Mouse (Mus musculus) hindbrain, embryonic 12.5 days (tissue): ENCODE data around the gene Kcnab1. TPM values are rescaled to one million over a fixed set of nuclear protein-coding genes. Genes with fewer than 3 reads are reported as not detected.

Experiments
- ATAC-seq: fragments of 200-750 bp; cut with Nextera tagmentation; 2 replicates; pipeline ENCODE4 v1.8.0; 2017; ENCODE audit warnings: moderate TSS enrichment; ENCODE audit not compliant: low FRiP score
- H3K27ac ChIP-seq: fragments of 300-500 bp; sonication (generic); 2 replicates; pipeline ENCODE4 v1.5.1; 2016; ENCODE audit warnings: mild to moderate bottlenecking
- H3K27me3 ChIP-seq: fragments of 300-500 bp; sonication (generic); 2 replicates; pipeline ENCODE4 v1.6.1; 2016; ENCODE audit warnings: mild to moderate bottlenecking
- H3K36me3 ChIP-seq: fragments of 300-500 bp; sonication (generic); 2 replicates; pipeline ENCODE4 v1.6.1; 2016; ENCODE audit warnings: mild to moderate bottlenecking
- H3K4me1 ChIP-seq: fragments of 300-500 bp; sonication (generic); 2 replicates; pipeline ENCODE4 v1.6.1; 2016
- H3K4me2 ChIP-seq: fragments of 300-500 bp; sonication (generic); replicated peaks from 2 replicates; pipeline ENCODE4 v1.6.1; 2016; ENCODE audit warnings: mild to moderate bottlenecking
- H3K4me3 ChIP-seq: fragments of 300-500 bp; sonication (generic); 2 replicates; pipeline ENCODE4 v1.5.1; 2016; ENCODE audit warnings: mild to moderate bottlenecking
- H3K9ac ChIP-seq: fragments of 300-500 bp; sonication (generic); 2 replicates; pipeline ENCODE4 v1.6.1; 2016; ENCODE audit warnings: mild to moderate bottlenecking, moderate library complexity
- H3K9me3 ChIP-seq: fragments of 300-500 bp; sonication (generic); replicated peaks from 2 replicates; pipeline ENCODE4 v1.6.1; 2016; ENCODE audit warnings: mild to moderate bottlenecking
- WGBS: fragments of 180-500 bp; shearing (Covaris S2); methylation state at CpG from one replicate; pipeline ENCODE4 v1.1.7; 2016; 5-methylcytosine and 5-hydroxymethylcytosine counted together
- polyA plus RNA-seq: library from polyadenylated mRNA; unstranded; fragments of >200 nt; fragmentation: Nextera tagmentation; extraction: Ambion mirVana; gene quantifications from 2 replicates; pipeline ENCODE4 v1.2.1, GENCODE M21; 2016

Kcnab1 gene
- polyA plus RNA-seq, 1 experiment from 2014 or later = 6.3 TPM

- H3K4me1 ChIP-seq = no peaks in the 10 kb centered on the region
- 72% methylated on average over 3 of the region's 3 CpGs for WGBS
These were observed 216.1 kb downstream of the Kcnab1 start for GRCm38 (mm10) chr3:65325254-65325653.

GRCm38 (mm10) chr3:65328814-65329213, 219.6 kb downstream of the Kcnab1 start:
- no peak overlapping the region for H3K9ac ChIP-seq
- no peak overlapping the region for H3K4me2 ChIP-seq
- no peak overlapping the region for H3K27ac ChIP-seq
- ATAC-seq = no peak
- no peaks in the 10 kb centered on the region for H3K9me3 ChIP-seq
- no peaks in the 10 kb centered on the region for H3K36me3 ChIP-seq
- H3K4me3 ChIP-seq = no peak overlapping the region
- H3K4me1 ChIP-seq = no peaks in the 10 kb centered on the region
- no peaks in the 10 kb centered on the region for H3K27me3 ChIP-seq
- 74% methylated on average over 4 of the region's 4 CpGs for WGBS

More at GRCm38 (mm10) chr3:65325254-65325653, 216.1 kb downstream of the Kcnab1 start:
- no peaks in the 10 kb centered on the region for H3K36me3 ChIP-seq
- no peak overlapping the region for H3K4me3 ChIP-seq
- no peaks in the 10 kb centered on the region for H3K9me3 ChIP-seq
- no peak overlapping the region for H3K27ac ChIP-seq
- no peak for ATAC-seq
- no peak overlapping the region for H3K4me2 ChIP-seq
- H3K9ac ChIP-seq = no peak overlapping the region
- H3K27me3 ChIP-seq = no peaks in the 10 kb centered on the region

- Histone ChIP-seq H3K4me3 (no peak overlapping the region), H3K36me3 (no peaks in the 10 kb centered on the region)
- WGBS = 78% methylated on average over 10 of the region's 10 CpGs
These were observed 228.8 kb downstream of the Kcnab1 start for GRCm38 (mm10) chr3:65337835-65338464.

GRCm38 (mm10) chr3:65340173-65340951, 231.2 kb downstream of the Kcnab1 start:
- Histone ChIP-seq H3K4me2 (no peak overlapping the region), H3K36me3 (no peaks in the 10 kb centered on the region), H3K4me3 (no peak overlapping the region), H3K9ac (no peak overlapping the region), H3K9me3 (no peaks in the 10 kb centered on the region), H3K27me3 (no peaks in the 10 kb centered on the region), H3K27ac (no peak overlapping the region), H3K4me1 (no peaks in the 10 kb centered on the region)
- ATAC-seq = no peak
- 79% methylated on average over 5 of the region's 5 CpGs for WGBS

More at GRCm38 (mm10) chr3:65337835-65338464, 228.8 kb downstream of the Kcnab1 start:
- Histone ChIP-seq H3K4me2 (no peak overlapping the region), H3K9me3 (no peaks in the 10 kb centered on the region), H3K27me3 (no peaks in the 10 kb centered on the region), H3K27ac (no peak overlapping the region), H3K9ac (no peak overlapping the region), H3K4me1 (no peaks in the 10 kb centered on the region)
- ATAC-seq = no peak

- no peaks in the 10 kb centered on the region for H3K27me3 ChIP-seq
- H3K9me3 ChIP-seq = no peaks in the 10 kb centered on the region
- H3K27ac ChIP-seq = no peak overlapping the region
- no peak for ATAC-seq
- no peak overlapping the region for H3K4me3 ChIP-seq
- no peak overlapping the region for H3K4me2 ChIP-seq
- 100% methylated on average over 1 of the region's 1 CpGs for WGBS
- no peaks in the 10 kb centered on the region for H3K36me3 ChIP-seq
- H3K4me1 ChIP-seq = no peaks in the 10 kb centered on the region
- no peak overlapping the region for H3K9ac ChIP-seq
These were observed 237.0 kb downstream of the Kcnab1 start for GRCm38 (mm10) chr3:65346176-65346575.

- WGBS = 39% methylated on average over 4 of the region's 4 CpGs
- no peak overlapping the region for H3K4me3 ChIP-seq
- H3K4me1 ChIP-seq = no peaks in the 10 kb centered on the region
- no peak overlapping the region for H3K27ac ChIP-seq
- H3K9me3 ChIP-seq = no peaks in the 10 kb centered on the region
- H3K36me3 ChIP-seq = no peaks in the 10 kb centered on the region
- no peak overlapping the region for H3K4me2 ChIP-seq
- ATAC-seq = peak; percentile 56
- H3K27me3 ChIP-seq = no peaks in the 10 kb centered on the region; the same call in 1 of the 2 replicates
- no peak overlapping the region for H3K9ac ChIP-seq
These were observed 243.3 kb downstream of the Kcnab1 start for GRCm38 (mm10) chr3:65352278-65353127.

GRCm38 (mm10) chr3:65353263-65354037, 244.3 kb downstream of the Kcnab1 start:
- Histone ChIP-seq H3K9ac (no peak overlapping the region), H3K27me3 (no peaks in the 10 kb centered on the region; the same call in 1 of the 2 replicates), H3K4me3 (no peak overlapping the region), H3K4me1 (no peaks in the 10 kb centered on the region), H3K36me3 (no peaks in the 10 kb centered on the region), H3K27ac (no peak overlapping the region), H3K4me2 (no peak overlapping the region), H3K9me3 (no peaks in the 10 kb centered on the region)
- WGBS = 74% methylated on average over 10 of the region's 10 CpGs
- no peak for ATAC-seq

GRCm38 (mm10) chr3:65355479-65355878, 246.3 kb downstream of the Kcnab1 start:
- H3K9me3 ChIP-seq = no peaks in the 10 kb centered on the region
- no peaks in the 10 kb centered on the region for H3K4me1 ChIP-seq
- no peak overlapping the region for H3K9ac ChIP-seq
- no peak for ATAC-seq
- no peaks in the 10 kb centered on the region for H3K36me3 ChIP-seq
- no peak overlapping the region for H3K27ac ChIP-seq
- H3K4me3 ChIP-seq = no peak overlapping the region
- H3K4me2 ChIP-seq = no peak overlapping the region
- no peaks in the 10 kb centered on the region; the same call in 1 of the 2 replicates for H3K27me3 ChIP-seq
- 80% methylated on average over 6 of the region's 6 CpGs for WGBS

- Histone ChIP-seq H3K27me3 (no peaks in the 10 kb centered on the region; the same call in 1 of the 2 replicates), H3K27ac (no peak overlapping the region), H3K4me3 (no peak overlapping the region), H3K4me1 (no peaks in the 10 kb centered on the region), H3K9me3 (no peaks in the 10 kb centered on the region), H3K4me2 (no peak overlapping the region), H3K36me3 (no peaks in the 10 kb centered on the region), H3K9ac (no peak overlapping the region)
- ATAC-seq = no peak
- WGBS = 57% methylated on average over 2 of the region's 2 CpGs
These were observed 249.1 kb downstream of the Kcnab1 start for GRCm38 (mm10) chr3:65358275-65358674.

GRCm38 (mm10) chr3:65358841-65359240, 249.7 kb downstream of the Kcnab1 start:
- no peak for ATAC-seq
- 0 out of 2 replicates have a peak, but pooled peaks cover 3% of the 10 kb centered on the region for H3K4me1 ChIP-seq
- no peak overlapping the region for H3K27ac ChIP-seq
- no peak overlapping the region for H3K4me3 ChIP-seq
- H3K9ac ChIP-seq = no peak overlapping the region
- no peak overlapping the region for H3K4me2 ChIP-seq
- H3K27me3 ChIP-seq = no peaks in the 10 kb centered on the region; the same call in 1 of the 2 replicates
- no peaks in the 10 kb centered on the region for H3K36me3 ChIP-seq
- WGBS = 76% methylated on average over 2 of the region's 2 CpGs
- H3K9me3 ChIP-seq = no peaks in the 10 kb centered on the region

- no peak for ATAC-seq
- Histone ChIP-seq H3K36me3 (no peaks in the 10 kb centered on the region), H3K9me3 (no peaks in the 10 kb centered on the region), H3K4me2 (no peak overlapping the region), H3K27me3 (no peaks in the 10 kb centered on the region; the same call in 1 of the 2 replicates), H3K4me3 (no peak overlapping the region), H3K9ac (no peak overlapping the region), H3K4me1 (0 out of 2 replicates have a peak, but pooled peaks cover 3% of the 10 kb centered on the region), H3K27ac (no peak overlapping the region)
- 82% methylated on average over 8 of the region's 8 CpGs for whole genome bisulfite sequencing
These were observed 251.2 kb downstream of the Kcnab1 start for GRCm38 (mm10) chr3:65360163-65360969.
